ENCODE assay signal across 1 mouse cellular context in the genomic region with DNA sequence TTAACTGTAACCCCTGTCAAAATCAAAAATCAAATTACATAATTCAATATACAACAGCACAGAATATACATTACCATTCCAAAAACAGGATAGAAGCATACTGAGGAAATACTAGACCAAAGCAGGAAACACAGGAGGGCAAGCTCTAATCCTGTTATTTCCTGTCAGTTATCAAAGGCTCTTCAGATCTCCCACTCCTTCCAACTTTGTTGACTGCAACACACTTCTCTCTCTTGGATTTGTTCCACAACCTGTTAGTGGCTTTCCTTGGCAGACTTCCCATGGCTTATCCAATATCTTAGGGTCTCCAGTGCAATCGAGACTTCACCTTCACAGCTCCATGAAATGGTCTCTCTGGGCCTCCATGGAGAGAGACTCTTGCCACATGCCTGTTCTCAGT.
TF ChIP-seq lines count a peak whose summit lies in the region.

No protein-coding gene starts in this region.

TF ChIP-seq in MEL, 35 proteins besides CTCF, POLR2A, EP300 and RAD21:
- TF ChIP-seq ETS1 (IDR thresholded peaks at IDR 0.05; ENCODE audit: low read depth, low read length) = peak; percentile 69
- TF ChIP-seq MXI1 (IDR thresholded peaks at IDR 0.05; ENCODE audit: low read depth, low read length) = peak; percentile 36; the same call in 1 of the 2 replicates
- TF ChIP-seq TCF12 (IDR thresholded peaks at IDR 0.05; ENCODE audit: low read depth, low read length) = peak; percentile 79; the same call in 1 of the 2 replicates
- TF ChIP-seq GATA1 (IDR thresholded peaks at IDR 0.05; ENCODE audit: low read depth, low read length) = peak; percentile 61
- peak; percentile 71 for TF ChIP-seq SIN3A (IDR thresholded peaks at IDR 0.05; ENCODE audit: low read length)
- TF ChIP-seq ELF1 (IDR thresholded peaks at IDR 0.05; ENCODE audit: low read depth, low read length) = peak; percentile 40; the same call in 1 of the 2 replicates
- no peak for TF ChIP-seq MAFK (IDR thresholded peaks at IDR 0.05; ENCODE audit: borderline replicate concordance, low read depth, low read length)
- 0 out of 2 replicates have a peak, but pooled peaks have one; percentile 51 for TF ChIP-seq POLR2AphosphoS2 (IDR thresholded peaks at IDR 0.05; ENCODE audit: low read length)
- TF ChIP-seq RCOR1 (IDR thresholded peaks at IDR 0.05; ENCODE audit: low read depth, low read length) = peak; percentile 87
- TF ChIP-seq TAL1 (IDR thresholded peaks at IDR 0.05; ENCODE audit: low read length) = no peak
- no peak for TF ChIP-seq BHLHE40 (IDR thresholded peaks at IDR 0.05; ENCODE audit: borderline replicate concordance, low read depth, low read length)
